Mouse (Mus musculus) cortical plate, adult 2 months (tissue): ENCODE results near the gene Man2a1. TPM values are rescaled to one million over a fixed set of nuclear protein-coding genes. Genes with fewer than 3 reads are reported as not detected.

Experiments used
- H3K27ac ChIP-seq: fragments of 200-500 bp; 2 replicates; pipeline ENCODE4 v1.5.1; 2012; ENCODE audit warnings: low read length, control low read depth, inconsistent platforms; ENCODE audit not compliant: insufficient read depth
- H3K4me1 ChIP-seq: fragments of 200-500 bp; 2 replicates; pipeline ENCODE4 v1.6.1; 2011; ENCODE audit warnings: low read length; ENCODE audit not compliant: control insufficient read depth, insufficient read depth
- H3K4me3 ChIP-seq: fragments of 200-500 bp; 2 replicates; pipeline ENCODE4 v1.5.1; 2011; ENCODE audit warnings: mild to moderate bottlenecking, low read length, control low read depth; ENCODE audit not compliant: insufficient read depth
- CTCF ChIP-seq: fragments of 200-500 bp; IDR thresholded peaks from 2 replicates; pipeline ENCODE4 v1.5.1; 2011; ENCODE audit warnings: mild to moderate bottlenecking, control low read depth, low read length; ENCODE audit not compliant: insufficient read depth; ENCODE audit errors: extremely low read depth
- POLR2A ChIP-seq: fragments of 200-500 bp; IDR thresholded peaks from 2 replicates; pipeline ENCODE4 v1.6.1; 2011; ENCODE audit warnings: mild to moderate bottlenecking, low read length, control low read depth; ENCODE audit not compliant: insufficient read depth; ENCODE audit errors: extremely low read depth
- polyA plus RNA-seq: library from polyadenylated mRNA; depleted of rRNA; stranded (reverse); fragments of >200 nt; gene quantifications from 2 replicates; pipeline ENCODE4 v1.2.3, GENCODE M21; 2012

Gene Man2a1
- polyA plus RNA-seq, 1 experiment, result 11.7 TPM

DNA sequence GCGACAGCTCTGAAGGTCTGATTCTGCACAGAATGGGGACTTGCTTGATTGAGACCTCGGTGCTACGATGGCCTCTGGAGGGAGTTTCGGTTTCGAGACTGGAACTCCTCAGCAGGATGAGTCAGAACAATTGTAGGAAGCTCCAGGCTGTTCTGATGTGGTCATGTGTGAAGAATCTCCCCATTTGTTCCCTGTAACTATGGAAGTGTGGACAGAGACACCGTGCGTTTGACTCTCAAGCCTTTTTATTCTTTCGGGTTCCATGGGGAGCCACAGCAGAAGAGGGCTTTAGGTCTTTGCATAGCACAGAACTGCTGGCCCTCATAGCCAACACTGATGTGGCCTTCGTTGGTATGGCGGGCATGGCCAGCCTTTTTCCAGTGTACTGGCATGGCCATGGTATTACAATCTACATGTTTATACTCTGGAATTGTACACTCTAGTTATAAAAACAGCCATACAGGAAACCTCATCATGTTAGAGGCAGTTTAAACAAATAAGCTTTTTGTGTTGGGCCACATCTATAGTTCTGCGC lies 21.9 kb downstream of the Man2a1 start:
- no peak overlapping the region for H3K4me3 ChIP-seq
- TF ChIP-seq POLR2A (no peak), CTCF (no peak)
- peaks cover 9% of the 10 kb centered on the region; the same call in 1 of the 2 replicates for H3K4me1 ChIP-seq
- H3K27ac ChIP-seq, result no peak overlapping the region

DNA sequence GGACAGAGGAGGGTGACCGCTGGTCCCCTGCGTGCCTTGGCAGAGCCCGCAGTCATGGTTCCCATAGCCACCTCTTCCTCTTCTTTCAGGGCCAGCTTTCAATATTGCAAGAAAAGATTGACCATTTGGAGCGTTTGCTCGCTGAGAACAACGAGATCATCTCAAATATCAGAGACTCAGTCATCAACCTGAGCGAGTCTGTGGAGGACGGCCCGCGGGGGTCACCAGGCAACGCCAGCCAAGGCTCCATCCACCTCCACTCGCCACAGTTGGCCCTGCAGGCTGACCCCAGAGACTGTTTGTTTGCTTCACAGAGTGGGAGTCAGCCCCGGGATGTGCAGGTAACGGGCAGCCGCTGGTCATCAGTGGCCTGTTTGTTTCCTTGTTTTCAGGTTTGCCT lies 23.9 kb downstream of the Man2a1 start:
- H3K4me1 ChIP-seq, result peaks cover 6% of the 10 kb centered on the region; the same call in 1 of the 2 replicates
- H3K27ac ChIP-seq, result no peak overlapping the region
- TF ChIP-seq POLR2A (no peak), CTCF (no peak)
- no peak overlapping the region for H3K4me3 ChIP-seq

GRCm38 (mm10) chr17:64628796-64629195 lies 28.3 kb downstream of the Man2a1 start:
- Histone ChIP-seq H3K4me1 (no peaks in the 10 kb centered on the region), H3K27ac (no peak overlapping the region), H3K4me3 (no peak overlapping the region)
- TF ChIP-seq POLR2A, result no peak
- TF ChIP-seq CTCF, result no peak

DNA sequence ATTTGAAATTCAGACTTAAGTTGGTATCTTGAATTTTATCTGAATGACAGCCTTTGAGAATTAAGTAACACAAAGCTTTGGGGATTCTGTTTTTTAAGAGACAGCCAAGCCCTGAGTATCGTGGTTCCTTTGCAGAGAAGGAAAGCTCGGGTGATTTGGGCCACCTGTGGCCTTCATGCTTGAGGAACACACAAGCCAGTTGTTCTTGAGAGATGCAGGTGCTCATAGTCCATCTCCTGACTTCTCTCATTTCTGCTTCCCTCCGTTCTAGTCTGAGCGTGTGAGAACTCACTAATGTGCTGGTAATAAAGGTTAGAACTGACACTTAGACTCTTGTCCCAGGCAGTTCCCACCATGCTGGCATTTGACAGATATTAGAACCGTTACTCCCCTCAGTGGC lies 28.9 kb downstream of the Man2a1 start:
- TF ChIP-seq CTCF (no peak), POLR2A (no peak)
- Histone ChIP-seq H3K27ac (no peak overlapping the region), H3K4me3 (no peak overlapping the region), H3K4me1 (no peaks in the 10 kb centered on the region)

- Histone ChIP-seq H3K4me3 (no peak overlapping the region), H3K27ac (no peak overlapping the region), H3K4me1 (no peaks in the 10 kb centered on the region)
- TF ChIP-seq CTCF (no peak), POLR2A (no peak)
These were observed 30.0 kb downstream of the Man2a1 start for GRCm38 (mm10) chr17:64630506-64630905.

DNA sequence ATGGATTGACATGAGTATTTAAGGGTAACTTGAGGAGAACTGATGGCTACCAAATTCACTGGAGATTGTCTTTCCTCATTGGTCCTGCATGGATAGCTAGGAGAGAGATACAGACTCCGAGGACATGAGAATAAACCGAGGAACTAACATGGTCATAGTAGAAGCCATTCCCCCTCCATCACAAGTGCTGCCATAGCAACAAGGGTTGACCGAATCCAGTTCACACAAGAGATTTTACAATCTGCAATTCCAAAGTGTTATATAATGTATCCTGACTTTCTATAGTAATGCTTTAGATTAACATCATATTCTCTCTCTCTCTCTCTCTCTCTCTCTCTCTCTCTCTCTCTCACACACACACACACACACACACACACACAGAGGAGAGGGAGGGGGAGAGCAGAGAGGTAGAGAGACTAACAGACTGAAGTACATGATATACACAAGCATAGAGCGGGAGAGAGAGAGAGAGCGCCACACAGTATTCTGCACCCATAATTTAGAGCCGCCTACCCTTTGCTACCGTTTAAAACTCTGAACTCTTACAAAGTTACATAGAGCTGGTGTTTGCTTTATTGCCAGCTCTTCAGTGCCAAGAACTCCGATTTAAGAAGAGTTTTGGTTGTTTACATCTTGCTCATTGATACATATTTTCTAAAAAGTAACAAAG lies 37.5 kb downstream of the Man2a1 start:
- TF ChIP-seq POLR2A, result no peak
- TF ChIP-seq CTCF, result no peak
- Histone ChIP-seq H3K4me3 (no peak overlapping the region), H3K4me1 (peaks cover 4% of the 10 kb centered on the region), H3K27ac (no peak overlapping the region)

- no peak overlapping the region for H3K27ac ChIP-seq
- H3K4me1 ChIP-seq, result peaks cover 4% of the 10 kb centered on the region
- no peak for TF ChIP-seq POLR2A
- TF ChIP-seq CTCF, result no peak
- no peak overlapping the region for H3K4me3 ChIP-seq
These were observed 40.8 kb downstream of the Man2a1 start for GRCm38 (mm10) chr17:64641376-64641775.

DNA sequence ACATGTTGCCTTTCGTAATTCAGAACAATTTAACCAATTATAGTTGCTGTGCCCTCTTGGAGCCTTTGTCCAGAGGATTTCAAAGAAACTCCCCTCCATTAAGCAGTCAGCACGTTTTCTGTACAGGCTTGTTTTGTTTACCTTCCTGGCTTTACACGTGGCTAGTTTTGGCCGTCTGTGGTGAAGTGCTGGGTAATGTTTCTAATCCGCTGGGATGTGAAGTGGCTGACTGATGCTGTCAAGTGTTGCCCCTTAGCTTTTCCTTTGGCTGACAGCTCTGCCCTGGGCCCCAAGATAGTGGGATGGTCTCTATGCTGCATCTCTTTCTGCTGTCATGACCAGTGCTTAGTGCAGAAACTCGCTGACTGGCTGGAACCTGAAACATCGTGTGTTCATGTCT lies 43.1 kb downstream of the Man2a1 start:
- Histone ChIP-seq H3K27ac (no peak overlapping the region), H3K4me1 (peaks cover 2% of the 10 kb centered on the region), H3K4me3 (no peak overlapping the region)
- TF ChIP-seq POLR2A (no peak), CTCF (no peak)

DNA sequence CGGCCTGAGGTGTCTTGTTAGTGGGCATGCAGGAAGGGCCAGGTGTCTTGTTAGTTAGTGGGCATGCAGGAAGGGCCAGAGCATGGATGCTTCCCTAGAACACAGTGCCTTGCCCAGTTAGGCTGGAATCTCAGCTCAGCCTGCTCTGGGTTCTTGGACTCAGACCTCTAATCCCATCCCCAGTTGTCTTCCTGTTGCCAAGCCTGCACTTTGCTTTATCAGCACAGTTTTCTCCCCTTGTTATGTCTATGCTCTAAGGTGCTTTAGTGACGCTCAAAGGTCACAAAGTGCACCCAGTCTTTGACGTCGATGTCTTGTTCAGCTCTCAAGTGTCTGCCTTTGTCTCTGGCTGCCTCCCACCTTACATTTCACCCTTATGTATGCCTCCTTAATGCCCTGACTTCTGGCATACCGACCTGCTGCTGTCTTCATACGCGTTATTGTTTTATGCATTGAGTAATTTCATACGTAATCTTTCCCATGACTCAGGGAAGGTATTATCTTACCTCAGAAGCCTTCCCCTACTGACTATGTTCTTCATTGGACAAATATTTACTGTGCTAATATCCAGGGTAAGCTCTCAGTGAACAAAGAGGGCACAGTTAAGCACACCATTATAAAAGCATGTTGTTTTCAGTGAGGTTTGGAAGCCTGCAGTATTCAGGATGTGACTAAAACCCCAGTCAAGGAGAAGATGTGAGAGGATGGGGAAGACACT lies 44.5 kb downstream of the Man2a1 start:
- Histone ChIP-seq H3K4me1 (peaks cover 2% of the 10 kb centered on the region), H3K4me3 (no peak overlapping the region), H3K27ac (no peak overlapping the region)
- TF ChIP-seq POLR2A, result no peak
- TF ChIP-seq CTCF, result no peak

DNA sequence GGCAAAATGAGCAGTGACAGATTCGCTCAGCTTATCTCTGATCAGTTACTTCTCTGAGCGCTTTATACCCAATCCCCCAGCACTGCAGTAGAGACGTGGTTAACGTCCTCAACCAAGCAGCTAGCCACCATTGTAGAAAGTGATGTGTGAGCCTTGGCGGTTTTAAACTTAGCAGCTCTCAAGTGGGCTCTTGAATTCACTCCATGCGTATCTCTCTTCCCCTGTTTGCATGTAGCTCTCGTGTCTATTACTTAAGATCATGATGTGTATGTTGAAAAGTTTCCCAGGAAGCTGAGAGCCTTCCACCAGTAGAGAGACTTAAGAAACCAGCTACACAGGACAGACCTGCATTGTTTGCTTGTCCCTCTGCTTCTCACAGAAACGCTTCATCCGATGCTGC lies 46.9 kb downstream of the Man2a1 start:
- H3K27ac ChIP-seq, result no peak overlapping the region
- no peak for TF ChIP-seq CTCF
- no peak for TF ChIP-seq POLR2A
- H3K4me1 ChIP-seq, result no peaks in the 10 kb centered on the region
- H3K4me3 ChIP-seq, result no peak overlapping the region
